Mouse (Mus musculus) C2C12 (cell line): Measurements from ENCODE around the gene Hipk4.

ENCODE experiments used
- CTCF ChIP-seq: IDR thresholded peaks from one replicate; pipeline ENCODE4 v1.5.1; 2011; ENCODE audit not compliant: control insufficient read depth, insufficient read depth, insufficient read length
- MAX ChIP-seq: IDR thresholded peaks from one replicate; pipeline ENCODE4 v1.6.1; 2011; ENCODE audit warnings: mild to moderate bottlenecking, control low read depth

DNA sequence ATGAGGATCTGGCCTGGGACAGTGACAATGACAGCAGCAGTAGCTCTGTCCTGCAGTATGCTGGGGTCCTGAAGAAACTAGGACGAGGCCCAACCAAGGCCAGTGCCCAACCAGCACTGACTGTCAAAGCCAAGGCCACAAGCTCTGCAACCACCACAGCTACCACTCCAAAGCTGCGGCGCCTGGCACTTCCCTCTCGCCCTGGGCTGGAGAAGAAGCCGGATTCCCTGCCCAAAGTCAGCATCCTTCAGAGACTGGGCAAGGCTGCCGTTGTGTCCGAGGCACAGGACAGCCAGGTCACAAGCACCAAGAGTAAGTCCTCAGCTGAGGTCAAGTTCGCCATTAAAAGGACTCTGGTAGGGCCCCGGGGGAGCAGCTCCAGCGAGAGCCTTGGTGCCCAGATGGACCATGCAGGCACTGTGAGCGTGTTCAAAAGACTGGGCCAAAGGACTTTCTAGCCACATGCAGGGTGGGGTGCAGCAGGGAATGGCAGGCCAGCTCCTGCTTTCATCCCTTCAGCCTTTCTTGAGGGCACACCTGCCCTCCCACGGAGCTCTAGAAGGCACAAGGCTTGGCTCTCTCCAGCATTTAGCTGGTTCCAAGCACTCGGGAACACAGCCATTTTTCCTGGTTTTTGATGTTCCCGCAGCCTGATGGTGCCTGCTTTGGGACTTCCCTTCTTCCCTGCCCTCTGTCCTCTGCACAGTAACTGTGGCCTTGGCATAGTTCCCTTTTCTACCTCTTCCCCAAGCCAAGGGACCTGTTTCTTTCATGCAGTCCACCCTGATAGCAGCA, 57.5 kb downstream of the Hipk4 start:
- TF ChIP-seq CTCF = no peak
- TF ChIP-seq MAX = no peak
